Mouse (Mus musculus) cortical plate, adult 2 months (tissue): ENCODE measurements around the gene Ksr1.

Experiments used
- CTCF ChIP-seq: fragments of 200-500 bp; IDR thresholded peaks from 2 replicates; pipeline ENCODE4 v1.5.1; 2011; ENCODE audit warnings: mild to moderate bottlenecking, control low read depth, low read length; ENCODE audit not compliant: insufficient read depth; ENCODE audit errors: extremely low read depth
- POLR2A ChIP-seq: fragments of 200-500 bp; IDR thresholded peaks from 2 replicates; pipeline ENCODE4 v1.6.1; 2011; ENCODE audit warnings: mild to moderate bottlenecking, low read length, control low read depth; ENCODE audit not compliant: insufficient read depth; ENCODE audit errors: extremely low read depth

GRCm38 (mm10) chr11:79031452-79031746, 114.8 kb downstream of the Ksr1 start:
- TF ChIP-seq POLR2A (no peak), CTCF (no peak)
